Mouse (Mus musculus): ENCODE results near the gene 5730409E04Rik.

DNA sequence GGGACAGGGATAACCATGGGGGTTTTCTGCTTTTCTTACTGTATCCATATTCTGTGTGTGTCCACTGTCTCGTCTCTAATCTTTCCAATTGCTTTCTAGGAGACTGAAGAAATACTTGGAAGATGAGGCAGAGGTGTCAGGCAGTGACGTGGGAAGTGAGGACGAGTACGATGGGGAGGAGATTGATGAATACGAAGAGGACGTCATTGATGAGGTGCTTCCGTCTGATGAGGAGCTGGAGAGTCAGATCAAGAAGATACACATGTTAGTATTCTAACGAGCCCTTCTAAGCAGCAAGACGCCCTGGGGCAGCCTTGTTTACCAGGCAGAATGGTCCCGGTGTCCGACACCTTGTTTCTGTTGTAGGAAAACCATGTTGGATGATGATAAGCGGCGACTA, 23.9 kb upstream of the 5730409E04Rik start:
- TF ChIP-seq ZC3H11A (IDR thresholded peaks at IDR 0.05; ENCODE audit: borderline replicate concordance, low read depth, low read length) (no peak), CHD2 (IDR thresholded peaks at IDR 0.05; ENCODE audit: low read depth, low read length) (no peak), HCFC1 (IDR thresholded peaks at IDR 0.05; ENCODE audit: borderline replicate concordance, insufficient read depth, low read length) (no peak)

Measured in ES-E14 (cell line).